Comparison of ENCODE assay signal across 8 mouse cellular contexts in genomic region chr9:57629118-57629874, GRCm38 (mm10). TPM values are rescaled to one million over a fixed set of nuclear protein-coding genes. Genes with fewer than 3 reads are reported as not detected.
DNase-seq lines count a peak whose midpoint lies in the region; ATAC-seq lines count a peak whose summit lies in the region.

No protein-coding gene starts in this region.

- peak; percentile 44 for ATAC-seq in activated CD4-positive, CD25-positive, alpha-beta regulatory T cell, adult 4 months

- intact Hi-C loops in left cerebral cortex, postnatal 36 days (cut with DNase I) = loop anchor here (1.0 kb wide), 1 partner anchor 16 kb away; no protein-coding TSS in a partner anchor

- peak; percentile 74 to 80 for DNase-seq in cerebellum, postnatal 4 days (ENCODE audit: low spot score in 2 of 2)
- DNase-seq in gastrocnemius, adult 8-10 months (ENCODE audit: low spot score in 2 of 2) = peak; percentile 48 to 50
- DNase-seq in induced T-regulatory cell, adult 2 months (ENCODE audit: low read depth) = peak; percentile 91
- DNase-seq in left cerebral cortex, postnatal 36 days (ENCODE audit: low spot score in 2 of 2) = peak; percentile 69 to 74
- peak; percentile 71 for DNase-seq in mesoderm, embryonic 11.5 days (ENCODE audit: low read depth, low spot score)
- DNase-seq in skeletal muscle tissue, adult 2 months (ENCODE audit: low read depth, low spot score) = peak; percentile 54
- DNase-seq in yolk sac, embryonic 10.5 days (ENCODE audit: low spot score) = peak; percentile 45

RNA-seq across cellular contexts. Expression of gene Lman1l, which starts 8.7 kb away (rescaled TPM):
- not detected for polyA plus RNA-seq in activated CD4-positive, CD25-positive, alpha-beta regulatory T cell, adult 4 months (2017; shearing (Covaris generic))
- total RNA-seq in gastrocnemius, adult 8-10 months (2022) = not detected
- not detected for total RNA-seq in left cerebral cortex, postnatal 36 days (2021)

RNA-seq across cellular contexts. Expression of gene Cplx3, which starts 23.2 kb away (rescaled TPM):
- polyA plus RNA-seq in activated CD4-positive, CD25-positive, alpha-beta regulatory T cell, adult 4 months (2017; shearing (Covaris generic)) = not detected
- not detected for total RNA-seq in gastrocnemius, adult 8-10 months (2022)
- total RNA-seq in left cerebral cortex, postnatal 36 days (2021) = 10 to 100 TPM; 16.3 to 27.4 TPM

RNA-seq across cellular contexts. Expression of gene Csk, which starts 24.1 kb away (rescaled TPM):
- polyA plus RNA-seq in activated CD4-positive, CD25-positive, alpha-beta regulatory T cell, adult 4 months (2017; shearing (Covaris generic)) = 100 to 1,000 TPM; 118 to 146 TPM
- 10 to 100 TPM in 1 of 4 experiments, 1 to 10 TPM in 3; 8.0 to 10.5 (median 8.8) TPM for total RNA-seq in gastrocnemius, adult 8-10 months (2022)
- total RNA-seq in left cerebral cortex, postnatal 36 days (2021) = 10 to 100 TPM; 36.7 to 38.6 TPM

RNA-seq across cellular contexts. Expression of gene Ulk3, which starts 40.0 kb away (rescaled TPM):
- 10 to 100 TPM; 25.1 to 29.3 TPM for polyA plus RNA-seq in activated CD4-positive, CD25-positive, alpha-beta regulatory T cell, adult 4 months (2017; shearing (Covaris generic))
- total RNA-seq in gastrocnemius, adult 8-10 months (2022) = 1 to 10 TPM; 3.3 to 4.8 (median 4.2) TPM
- 10 to 100 TPM; 23.9 to 38.5 TPM for total RNA-seq in left cerebral cortex, postnatal 36 days (2021)

RNA-seq across cellular contexts. Expression of gene Cyp1a2, which starts 54.2 kb away (rescaled TPM):
- polyA plus RNA-seq in activated CD4-positive, CD25-positive, alpha-beta regulatory T cell, adult 4 months (2017; shearing (Covaris generic)) = not detected
- total RNA-seq in gastrocnemius, adult 8-10 months (2022) = not detected
- total RNA-seq in left cerebral cortex, postnatal 36 days (2021) = not detected

Comparison
In these comparisons a context has a peak if more than half of its experiments do, and no peak if none do; other contexts are left out.
1. Peak in every context shown above with its lines: DNase-seq and ATAC-seq.
2. RNA of gene Cplx3, which starts 23.2 kb away (total RNA-seq): 16.3 to 27.4 TPM in left cerebral cortex, postnatal 36 days; not detected in gastrocnemius, adult 8-10 months; every median in the first group is over 10 times any median in the second.